ENCODE assay signal across 8 mouse cellular contexts in the genomic region with DNA sequence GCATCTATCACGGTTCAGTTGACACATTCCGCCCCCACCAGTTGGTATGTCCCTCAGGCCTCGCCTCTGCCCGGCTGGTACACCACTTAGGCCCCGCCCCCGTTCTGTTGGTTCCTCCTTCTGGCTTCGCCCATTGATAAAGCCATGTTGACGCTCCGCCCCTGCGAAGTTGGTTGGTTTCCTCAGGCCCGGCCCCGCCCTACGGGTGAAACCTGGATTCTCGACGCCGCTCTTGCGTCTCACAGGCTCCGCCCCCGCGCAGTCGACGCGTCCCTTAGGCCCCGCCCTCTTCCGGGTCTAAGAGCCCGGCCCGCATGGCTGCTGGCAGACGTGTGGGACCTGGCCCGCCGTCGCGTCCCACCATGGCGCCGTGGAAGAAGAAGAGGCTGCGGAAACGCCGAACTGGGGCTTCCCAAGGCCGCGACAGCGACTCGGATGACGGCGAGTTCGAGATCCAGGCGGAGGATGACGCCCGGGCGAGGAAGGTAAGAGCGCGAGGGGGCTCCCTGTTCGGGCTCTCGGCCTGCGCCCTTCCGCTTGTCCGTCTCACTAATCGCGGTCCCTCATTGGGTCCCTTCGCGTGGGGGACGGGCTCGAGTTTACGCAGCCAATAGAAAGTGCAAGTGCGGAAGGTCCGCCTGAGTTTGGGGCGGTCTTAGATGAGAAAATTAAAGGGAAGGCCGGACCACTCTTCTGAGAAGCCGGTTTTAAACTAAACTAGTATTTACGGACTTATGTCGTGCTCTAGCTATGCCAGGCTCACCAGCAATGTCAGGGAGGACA. TPM values are rescaled to one million over a fixed set of nuclear protein-coding genes. Genes with fewer than 3 reads are reported as not detected.
DNase-seq lines count a peak whose midpoint lies in the region; ATAC-seq lines count a peak whose summit lies in the region.

No protein-coding gene starts in this region.

- H3K4me3 ChIP-seq in lung, embryonic 16.5 days (ENCODE audit: low read length) = peak overlapping the region; percentile 67

- peak overlapping the region; percentile 84 for H3K4me2 ChIP-seq in lung, embryonic 16.5 days (ENCODE audit: low read depth, low read length)

- ATAC-seq in hematopoietic stem cell, adult 5-6 weeks (replicated peaks in 1 of 2; ENCODE audit: insufficient read depth in 1 of 2, low FRiP score in 2 of 2, low TSS enrichment in 1 of 2, low read depth in 1 of 2, poor library complexity in 2 of 2, severe bottlenecking in 2 of 2) = peak; percentile 91 to 92
- ATAC-seq in lung, embryonic 16.5 days (ENCODE audit: low read depth) = peak; percentile 95

- under 1% methylated on average over 69 of the region's 69 CpGs for WGBS in lung, embryonic 16.5 days

- peak overlapping the region; percentile 72 for H3K9ac ChIP-seq in lung, embryonic 16.5 days (ENCODE audit: low read length)

- peak overlapping the region; percentile 85 for H3K27ac ChIP-seq in lung, embryonic 16.5 days (ENCODE audit: low read length)

- H3K4me1 ChIP-seq in lung, embryonic 16.5 days (replicated peaks; ENCODE audit: control insufficient read depth, insufficient read depth, low read length) = peaks cover 17% of the 10 kb centered on the region

- peaks cover 14% of the 10 kb centered on the region; the same call in 1 of the 2 replicates for H3K36me3 ChIP-seq in lung, embryonic 16.5 days (ENCODE audit: control insufficient read depth, insufficient read depth, low read length)

- DNase-seq in MEL-GATA-1-ER (ENCODE audit: extremely low read depth, low read depth) = peak; percentile 95
- peak; percentile 100 for DNase-seq in cerebellum, adult 8-10 months
- DNase-seq in forelimb bud, embryonic 11.5 days (ENCODE audit: low read depth, low spot score) = peak; percentile 100
- DNase-seq in layer of hippocampus, adult 9-10 months (ENCODE audit: low spot score) = peak; percentile 100
- DNase-seq in ovary, postnatal 10 days (ENCODE audit: low spot score) = peak; percentile 96
- peak; percentile 100 for DNase-seq in thymus, postnatal 10 days (ENCODE audit: low spot score in 2 of 2)

- H3K27me3 ChIP-seq in lung, embryonic 16.5 days (ENCODE audit: control insufficient read depth, insufficient read depth, low read depth, low read length) = no peaks in the 10 kb centered on the region

- peaks cover 3% of the 10 kb centered on the region; the same call in 1 of the 2 replicates for H3K9me3 ChIP-seq in lung, embryonic 16.5 days (ENCODE audit: control insufficient read depth, low read length)

RNA-seq across cellular contexts. Expression of gene Ddx54, which starts 0.5 kb away (rescaled TPM):
- total RNA-seq in hematopoietic stem cell, adult 5-6 weeks (2017) = 46.9 and 52.5 TPM in 2 replicates
- 36.8 and 37.8 TPM in 2 replicates for polyA plus RNA-seq in lung, embryonic 16.5 days (2015; fragmentation: Nextera tagmentation; extraction: Ambion mirVana)

RNA-seq across cellular contexts. Expression of gene Rita1, which starts 0.6 kb away (rescaled TPM):
- 1.8 TPM in 2 replicates for total RNA-seq in hematopoietic stem cell, adult 5-6 weeks (2017)
- polyA plus RNA-seq in lung, embryonic 16.5 days (2015; fragmentation: Nextera tagmentation; extraction: Ambion mirVana) = 13.8 and 14.0 TPM in 2 replicates

RNA-seq across cellular contexts. Expression of gene Cfap73, which starts 21.0 kb away (rescaled TPM):
- not detected in 2 replicates for total RNA-seq in hematopoietic stem cell, adult 5-6 weeks (2017)
- 0.94 and 1.5 TPM in 2 replicates for polyA plus RNA-seq in lung, embryonic 16.5 days (2015; fragmentation: Nextera tagmentation; extraction: Ambion mirVana)

RNA-seq across cellular contexts. Expression of gene Iqcd, which starts 24.2 kb away (rescaled TPM):
- not detected in 2 replicates for total RNA-seq in hematopoietic stem cell, adult 5-6 weeks (2017)
- polyA plus RNA-seq in lung, embryonic 16.5 days (2015; fragmentation: Nextera tagmentation; extraction: Ambion mirVana) = 1.2 and 1.9 TPM in 2 replicates

RNA-seq across cellular contexts. Expression of gene Tpcn1, which starts 24.5 kb away (rescaled TPM):
- total RNA-seq in hematopoietic stem cell, adult 5-6 weeks (2017) = 7.3 and 9.8 TPM in 2 replicates
- polyA plus RNA-seq in lung, embryonic 16.5 days (2015; fragmentation: Nextera tagmentation; extraction: Ambion mirVana) = 17.8 and 18.0 TPM in 2 replicates

Comparison
In these comparisons a context has a peak if more than half of its experiments do, and no peak if none do; other contexts are left out.
1. Peak in every context shown above with its lines: DNase-seq, ATAC-seq, H3K4me3 ChIP-seq and H3K27ac ChIP-seq.